Mouse (Mus musculus) ovary, adult 18-20 months (tissue): Measurements from ENCODE around the gene Akirin2.

Experiments used
- DNase-seq: peaks from one replicate; pipeline ENCODE4 v3.0.0; 2022; ENCODE audit warnings: low spot score, mixed read lengths

The Akirin2 gene

DNA sequence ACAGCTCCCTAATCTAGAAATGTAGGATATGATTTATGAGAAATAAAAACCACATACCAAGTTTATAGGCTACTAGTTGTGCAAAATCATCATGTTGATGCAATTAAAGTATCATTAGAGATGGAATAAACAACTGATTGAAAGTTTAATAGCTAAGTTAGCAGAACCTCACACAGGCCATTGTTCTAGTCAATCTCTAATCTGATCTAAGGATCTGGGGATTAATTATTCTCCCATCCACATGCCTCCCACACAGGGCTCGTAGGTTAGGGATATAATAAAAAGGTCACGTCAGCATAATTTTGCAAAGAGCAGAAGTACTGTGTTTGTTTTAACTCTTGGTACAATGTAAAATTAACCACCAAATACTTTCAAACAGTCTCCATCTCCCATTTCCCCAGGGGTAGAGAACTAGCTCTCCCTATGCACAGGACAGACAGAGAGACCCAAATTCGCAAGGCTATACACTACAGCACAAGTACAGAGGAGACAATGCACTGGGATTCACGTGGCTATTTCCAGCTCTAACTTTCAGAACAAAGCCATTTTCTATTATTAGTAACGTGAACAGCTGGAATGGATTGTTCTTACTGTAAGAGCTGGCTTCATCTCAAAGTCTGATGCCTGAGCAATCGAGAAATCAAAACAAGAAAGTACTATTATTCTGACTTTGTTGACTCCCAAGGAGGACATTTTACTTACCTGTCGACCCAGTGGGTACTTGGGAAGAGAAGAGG, 34.3 kb downstream of the Akirin2 start:
- DNase-seq = no peak

DNA sequence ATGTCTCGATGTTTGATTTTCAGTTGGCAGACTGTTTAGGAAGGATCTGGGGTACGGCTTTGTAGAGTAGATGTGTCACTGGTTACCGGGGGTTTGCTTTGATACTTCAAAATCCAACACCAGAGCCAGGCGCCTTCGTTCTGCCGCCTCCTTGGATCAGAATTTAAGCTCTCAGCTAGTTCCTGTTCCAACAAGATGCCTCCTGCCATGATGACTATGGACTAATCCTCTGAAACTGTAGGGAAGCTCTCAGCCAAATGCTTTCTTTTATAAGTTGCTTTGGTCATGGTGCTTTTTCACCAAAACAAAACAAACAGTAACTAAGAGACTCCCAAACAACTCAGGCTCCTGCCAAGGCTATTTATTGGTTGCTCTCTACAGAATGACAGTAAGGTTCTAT, 52.4 kb downstream of the Akirin2 start:
- DNase-seq = no peak

DNA sequence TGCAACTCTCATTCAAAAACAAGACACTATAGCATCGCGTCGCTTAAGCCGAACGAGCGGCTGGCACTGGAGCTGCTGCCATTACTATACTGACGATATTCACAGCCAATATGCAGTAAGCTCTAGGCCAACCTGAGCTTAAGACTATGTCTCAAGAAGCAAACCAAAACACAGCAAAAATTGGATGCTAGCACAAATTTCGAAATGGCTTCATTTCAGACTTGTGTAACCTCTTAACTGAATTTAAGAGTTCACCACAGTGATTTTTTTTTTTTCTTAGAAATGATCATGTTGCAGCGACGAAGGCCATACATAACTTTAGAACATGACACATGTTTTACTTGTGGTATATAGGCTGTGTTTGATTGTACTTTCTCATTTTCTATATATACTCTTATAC, 55.9 kb downstream of the Akirin2 start:
- DNase-seq = no peak

DNA sequence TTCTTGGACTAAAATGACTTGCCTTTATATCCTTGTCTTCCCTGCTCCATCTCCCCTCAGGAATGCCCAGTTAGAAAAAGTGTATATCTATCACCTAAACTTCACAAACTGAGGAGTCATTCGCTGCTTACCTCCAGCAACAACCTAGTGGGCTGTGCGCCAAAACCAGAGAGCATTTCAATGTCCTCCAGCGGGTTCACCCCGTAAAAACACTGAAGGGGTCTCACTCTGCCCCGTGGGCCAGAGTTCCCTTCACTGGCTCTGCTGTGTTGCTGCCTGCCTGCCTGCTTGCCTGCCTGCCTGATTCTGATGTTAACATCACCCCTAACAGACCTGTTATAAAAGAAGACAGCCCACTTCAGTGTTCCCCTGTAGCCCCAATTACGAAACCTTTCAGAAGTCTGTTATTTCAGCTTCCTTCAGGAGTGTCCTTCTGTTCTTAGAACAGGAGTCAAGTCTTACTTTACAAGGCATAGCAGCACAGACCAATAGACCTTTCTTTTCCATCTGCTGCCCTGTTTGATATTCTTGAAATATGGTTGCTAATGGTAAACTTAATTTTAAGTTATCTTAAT, 62.9 kb downstream of the Akirin2 start:
- no peak for DNase-seq

DNA sequence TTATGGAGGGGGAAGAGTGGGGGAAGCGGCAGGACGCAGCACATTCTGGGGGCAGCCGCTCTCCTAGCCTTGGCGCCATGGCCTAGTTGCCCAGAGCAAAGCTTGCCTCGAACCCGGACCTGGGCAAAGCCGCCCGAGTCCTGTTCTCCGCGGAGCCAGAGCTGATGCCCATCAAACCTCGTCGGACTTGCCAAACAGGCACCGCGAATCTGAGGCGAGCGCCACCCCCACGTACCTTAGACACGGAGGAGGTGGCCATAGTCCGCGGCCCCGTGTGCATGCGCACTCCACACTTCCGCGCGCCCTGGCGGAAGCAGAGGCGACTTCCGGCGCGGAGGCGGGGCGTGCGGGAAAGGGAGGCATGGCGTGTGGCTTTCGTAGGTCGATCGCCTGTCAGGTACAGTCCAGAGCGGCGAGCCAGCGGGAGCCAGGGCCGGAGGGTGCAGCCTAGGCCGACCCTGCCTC, 63.9 kb downstream of the Akirin2 start, which contains the start of the genes Orc3 and Rars2:
Gene Orc3, minus strand, starts transcription at position 315 of the 465 bp plus-strand sequence.
Gene Rars2, plus strand, starts transcription at position 328 of the 465 bp plus-strand sequence.
- peak; percentile 84 for DNase-seq

DNA sequence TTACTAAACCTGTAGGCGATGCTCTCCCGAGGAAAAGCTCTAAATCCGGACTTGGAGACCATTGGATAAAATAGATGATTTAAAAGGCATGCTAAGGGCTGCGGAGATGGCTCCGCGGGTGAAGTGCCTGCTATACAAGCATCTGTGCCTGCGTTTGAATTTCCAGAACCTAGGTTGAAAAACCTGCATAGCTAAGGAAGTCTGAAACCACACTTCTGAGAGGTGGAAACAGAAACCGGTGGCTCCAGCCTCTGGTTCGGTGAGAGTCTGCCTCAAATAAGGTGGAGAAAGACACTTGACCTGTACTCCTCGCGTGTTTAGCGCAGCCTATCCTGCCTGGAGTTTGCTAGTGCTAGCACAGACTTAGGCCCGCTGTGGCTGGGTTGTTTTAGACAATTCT, 64.6 kb downstream of the Akirin2 start:
- no peak for DNase-seq

DNA sequence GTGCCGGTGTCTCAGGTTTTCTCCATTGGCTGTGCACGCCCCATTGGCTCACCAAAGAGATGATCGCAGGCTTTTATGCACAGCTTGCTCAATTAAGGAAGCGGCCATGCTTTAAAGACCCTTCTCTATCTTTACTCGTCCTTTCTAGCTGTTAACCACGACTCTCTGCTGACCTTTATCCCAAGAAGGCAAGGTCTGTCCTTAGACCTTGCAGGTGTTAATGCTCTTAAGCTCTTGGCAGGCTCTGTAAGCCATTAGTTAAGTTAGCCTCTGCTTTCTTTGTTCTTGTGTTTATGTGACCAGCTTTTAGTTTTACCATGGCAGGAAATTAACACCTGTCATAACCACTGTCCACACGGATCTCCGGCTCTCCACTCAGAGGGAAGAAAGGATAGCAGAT, 65.4 kb downstream of the Akirin2 start:
- DNase-seq = no peak
